Mouse (Mus musculus): Measurements from ENCODE around the gene Gemin8.

Gene Gemin8

GRCm38 (mm10) chrX:166226856-166227255, 56.6 kb downstream of the Gemin8 start:
- in situ Hi-C loops (cut with MboI, MseI): no loop called here

DNA sequence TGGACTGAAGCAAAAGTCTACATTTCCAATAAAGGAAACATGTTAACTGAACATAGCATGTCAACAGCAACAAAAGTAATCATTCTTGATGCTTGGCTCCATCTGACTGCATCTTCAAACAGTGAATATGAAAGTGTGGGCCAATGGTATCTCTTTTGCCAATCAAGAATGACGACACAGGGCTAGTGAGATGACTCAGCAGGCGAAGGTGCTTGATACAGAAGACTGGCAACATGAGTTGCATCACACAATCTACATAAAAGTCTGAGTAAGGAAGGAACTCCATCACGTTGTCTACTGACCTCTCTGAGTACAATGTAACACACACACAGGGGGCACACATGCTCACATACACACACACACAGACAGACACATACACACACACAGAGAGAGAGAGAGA, 59.5 kb downstream of the Gemin8 start:
- in situ Hi-C loops (cut with MboI, MseI): no loop called here

- in situ Hi-C loops (cut with MboI, MseI): no loop called here
Observed at GRCm38 (mm10) chrX:166230515-166231267, 60.4 kb downstream of the Gemin8 start.

DNA sequence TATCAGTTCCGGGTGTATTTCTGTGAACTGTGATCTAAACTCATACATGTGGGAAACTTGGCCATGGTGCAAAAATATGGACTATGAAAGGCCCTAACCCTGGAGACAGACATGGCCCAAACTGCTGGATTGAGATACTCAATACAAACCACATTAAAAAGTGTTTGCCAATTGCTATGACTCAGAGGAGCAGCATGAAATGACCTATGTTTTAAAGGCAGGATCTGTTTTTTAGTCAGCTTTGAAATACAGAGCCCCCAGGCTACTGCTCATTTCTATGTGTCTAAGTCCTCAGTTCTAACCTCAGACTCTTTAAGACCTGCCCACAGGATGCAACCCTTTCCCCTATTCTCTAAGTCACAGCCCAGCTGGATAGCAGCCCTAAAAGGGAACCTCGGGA, 65.9 kb downstream of the Gemin8 start:
- in situ Hi-C loops (cut with MboI, MseI): no loop called here

- in situ Hi-C loops (cut with MboI, MseI): no loop called here
Observed at GRCm38 (mm10) chrX:166238831-166239460, 68.7 kb downstream of the Gemin8 start, which contains the start of gene Gpm6b. Gene Gpm6b (plus strand): TSS chrX:166238911.

DNA sequence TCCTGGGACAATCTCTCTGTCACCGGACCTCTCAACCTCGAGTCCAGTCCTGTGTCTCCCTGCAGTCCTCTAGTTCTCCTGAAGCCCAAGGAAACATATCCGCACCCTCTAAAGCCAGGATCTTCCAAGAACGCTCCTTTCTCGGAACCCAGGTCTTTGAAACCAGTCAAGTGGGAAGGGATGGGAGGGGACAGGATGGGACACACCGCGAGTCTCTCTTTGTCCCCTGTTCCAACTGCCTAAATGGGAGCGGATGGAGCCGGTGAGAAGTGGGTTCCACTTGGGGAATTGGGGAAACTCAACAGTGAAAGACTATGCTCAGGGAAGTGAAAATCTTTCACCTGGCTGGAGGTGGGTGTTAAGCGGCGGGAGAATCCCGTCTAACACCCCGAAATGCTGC, 69.3 kb downstream of the Gemin8 start:
- in situ Hi-C loops (cut with MboI, MseI): no loop called here

All from regulatory T cell (primary cell).